Mouse (Mus musculus): ENCODE results near the gene Zcchc14.

DNA sequence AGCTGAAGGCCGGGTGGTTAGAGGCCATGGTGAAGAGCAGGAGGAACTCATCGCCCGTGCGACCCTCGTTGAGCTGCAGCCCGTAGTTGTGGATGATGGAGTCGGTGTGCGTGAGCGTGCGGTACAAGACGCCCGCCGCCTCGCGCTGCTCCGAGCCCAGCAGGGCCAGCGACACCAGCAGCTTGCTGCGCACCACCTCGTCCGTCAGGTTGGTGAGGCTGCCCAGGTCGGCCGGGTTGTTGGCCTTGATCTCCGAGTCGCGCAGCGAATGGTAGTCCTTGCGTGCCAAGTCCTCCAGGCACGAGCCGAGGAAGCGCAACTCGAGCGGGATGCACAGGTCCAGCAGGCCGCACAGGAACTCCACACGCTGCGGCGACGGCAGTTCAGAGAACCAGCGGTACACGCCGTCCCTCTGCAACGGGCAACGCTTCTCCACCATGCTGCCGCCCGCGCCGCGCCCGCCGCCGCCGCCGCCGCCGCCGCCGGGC is 783 bp downstream of the Zcchc14 start:
- TF ChIP-seq POLR2A (IDR thresholded peaks at IDR 0.05; ENCODE audit: extremely low read depth, insufficient read depth, low read length) = peak; percentile 8; the same call in 1 of the 2 replicates
- TF ChIP-seq CTCF (IDR thresholded peaks at IDR 0.05; ENCODE audit: extremely low read depth, insufficient read depth, low read length) = no peak

Data from cortical plate, adult 2 months (tissue).